Mouse (Mus musculus) T-cell, adult 66 days (primary cell): ENCODE measurements around the gene Olfr571. TPM values are rescaled to one million over a fixed set of nuclear protein-coding genes. Genes with fewer than 3 reads are reported as not detected.

ENCODE experiments used
- total RNA-seq, 2 experiments: library from RNA; stranded (reverse); gene quantifications; 3 replicates in 1 of 2; 4 replicates in 1 of 2; pipeline ENCODE4 v1.2.4; 2023

The Olfr571 gene
- total RNA-seq: under 1 TPM; 0.12 to 0.17 TPM

DNA sequence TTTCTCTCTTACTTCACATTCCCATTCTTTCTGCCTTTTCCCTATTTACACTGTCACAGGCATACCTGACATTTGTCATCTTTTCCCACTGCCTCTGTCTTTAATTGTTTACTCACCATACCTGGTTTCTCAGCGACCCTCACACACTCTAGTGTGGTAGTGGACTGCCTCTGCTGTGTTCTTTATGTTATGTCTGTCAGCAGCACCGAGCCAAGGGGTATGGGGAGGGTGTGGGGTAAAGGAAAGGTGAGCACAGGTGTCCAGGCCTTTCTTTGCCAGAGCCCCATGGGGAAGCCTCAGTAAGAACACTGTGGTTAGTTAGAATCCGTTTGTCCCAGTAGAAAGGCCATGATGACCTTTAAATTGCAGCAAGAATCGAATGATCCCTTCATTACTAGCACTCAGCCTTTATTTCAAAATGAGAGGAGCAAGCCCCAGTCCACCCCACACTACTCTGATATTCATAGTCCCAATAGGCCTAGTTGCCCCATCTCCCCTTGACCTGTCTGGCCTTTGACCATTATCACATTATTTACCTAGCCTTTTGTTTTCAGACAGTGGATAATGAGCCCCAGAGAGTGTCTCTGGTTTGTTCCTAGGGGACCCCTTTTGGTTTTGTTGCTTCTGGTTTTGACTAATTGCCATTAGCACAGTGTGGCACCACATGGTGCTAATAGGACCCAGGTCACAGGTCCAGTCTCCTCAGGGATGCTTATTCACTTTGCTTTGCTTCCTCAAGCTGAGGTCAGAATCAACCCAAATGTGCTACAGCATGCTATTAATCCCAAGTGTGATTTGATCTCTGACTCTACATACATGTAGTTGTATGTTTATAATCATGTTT is at the start of gene Olfr571:
Gene Olfr571 (minus strand): TSS at position 505 of the 844 bp plus-strand sequence.

DNA sequence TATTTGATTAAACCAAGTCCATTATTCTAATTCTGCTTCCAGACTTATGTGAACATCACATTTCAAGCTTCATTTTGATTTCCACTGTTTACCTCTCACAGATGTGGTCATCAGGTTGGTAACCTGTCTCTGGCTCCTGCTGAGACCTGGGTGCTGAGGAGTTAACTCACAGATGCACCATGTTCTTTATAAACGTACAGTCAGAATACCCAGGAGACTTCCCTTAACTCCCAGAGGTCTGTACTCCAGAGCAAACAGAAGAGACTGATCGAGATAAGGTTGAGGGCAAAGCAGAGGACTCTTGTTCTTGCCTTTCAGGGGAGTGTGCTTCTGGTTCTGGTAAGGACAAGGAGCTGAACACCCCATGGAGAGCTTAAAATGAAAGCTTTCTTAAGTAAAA is 45.0 kb upstream of the Olfr571 start, which contains the start of gene Olfr576:
Gene Olfr576 (plus strand): TSS at position 301 of the 400 bp plus-strand sequence.

DNA sequence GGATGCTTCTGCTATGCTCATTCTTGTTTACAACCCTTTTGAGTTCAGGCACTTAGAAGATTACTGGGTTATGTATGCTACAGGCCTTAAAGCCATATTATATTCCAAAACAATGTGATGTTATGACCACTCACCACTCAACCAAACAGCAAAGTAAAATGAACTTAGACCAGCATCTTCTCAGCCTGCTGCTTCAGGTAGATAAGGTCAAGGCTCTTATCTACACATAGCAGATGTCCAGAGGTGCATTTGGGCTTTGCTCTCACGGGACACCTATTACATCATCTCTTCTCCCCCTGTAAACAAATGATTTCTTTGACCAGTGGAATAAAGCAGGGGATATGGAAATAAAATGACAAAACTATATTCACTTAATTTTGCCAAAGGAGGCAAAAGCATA is 41.3 kb upstream of the Olfr571 start, which contains the start of gene Olfr575:
Gene Olfr575 (minus strand): TSS at position 183 of the 400 bp plus-strand sequence.

DNA sequence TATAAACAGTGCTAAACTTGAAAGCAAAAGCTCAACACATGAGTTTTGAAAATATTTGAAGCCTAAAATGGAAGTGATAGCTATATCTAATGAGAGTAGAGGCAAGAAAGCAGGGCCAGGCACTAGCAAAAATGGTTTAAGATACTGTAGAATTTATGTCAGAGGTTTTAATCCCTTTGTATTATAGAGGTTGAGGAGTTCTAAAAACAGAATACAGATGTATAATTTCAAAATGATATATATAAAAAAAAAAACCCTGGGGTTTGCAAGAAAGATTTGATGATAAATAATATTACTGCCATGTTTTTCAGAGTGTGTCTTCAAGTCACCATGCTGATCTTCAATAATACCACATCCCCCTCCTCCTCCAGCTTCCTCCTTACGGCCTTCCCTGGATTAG is 30.8 kb upstream of the Olfr571 start, which contains the start of gene Olfr574:
Gene Olfr574 (plus strand): TSS at position 301 of the 400 bp plus-strand sequence.

DNA sequence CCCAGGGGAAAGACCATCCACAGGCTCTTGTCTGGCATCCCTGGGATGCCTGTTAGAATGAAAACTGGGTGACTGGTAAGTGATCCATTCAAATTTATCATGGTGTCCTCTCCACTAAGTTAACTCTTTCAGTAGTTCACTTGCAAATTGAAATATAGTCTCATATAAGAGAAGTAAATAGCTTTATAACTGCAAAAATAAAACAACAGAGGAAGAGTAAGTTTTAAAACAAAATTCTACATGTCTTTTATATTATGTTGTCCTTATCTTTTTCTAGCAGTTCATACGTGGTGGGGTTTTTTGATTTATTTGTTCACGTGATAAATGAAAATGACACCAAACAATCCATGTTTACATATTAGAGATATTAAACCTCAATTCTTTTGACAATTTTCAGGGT is 25.1 kb upstream of the Olfr571 start, which contains the start of gene Olfr573-ps1:
Gene Olfr573-ps1 (minus strand): TSS at position 101 of the 400 bp plus-strand sequence.

DNA sequence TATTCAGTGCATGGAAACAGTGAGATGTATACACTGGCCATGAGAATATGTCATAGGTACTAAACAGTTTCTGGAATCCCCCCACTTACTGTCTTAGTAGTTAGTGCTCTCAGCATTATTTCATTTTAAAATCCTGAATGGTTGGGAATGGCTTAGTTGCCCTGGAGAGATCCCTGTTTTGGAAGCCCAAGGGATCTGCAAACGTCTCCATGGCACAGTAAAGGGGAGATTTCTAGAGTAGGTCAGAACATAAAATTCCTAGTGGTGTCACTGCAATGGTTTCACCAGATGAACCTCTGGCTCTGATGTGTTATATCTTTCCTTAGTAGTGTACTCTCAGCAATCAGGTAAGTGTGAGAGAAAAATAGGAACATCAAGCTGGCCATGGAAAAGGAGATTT is 6.8 kb upstream of the Olfr571 start, which contains the start of gene Olfr572:
Gene Olfr572 (plus strand): TSS at position 301 of the 400 bp plus-strand sequence.

DNA sequence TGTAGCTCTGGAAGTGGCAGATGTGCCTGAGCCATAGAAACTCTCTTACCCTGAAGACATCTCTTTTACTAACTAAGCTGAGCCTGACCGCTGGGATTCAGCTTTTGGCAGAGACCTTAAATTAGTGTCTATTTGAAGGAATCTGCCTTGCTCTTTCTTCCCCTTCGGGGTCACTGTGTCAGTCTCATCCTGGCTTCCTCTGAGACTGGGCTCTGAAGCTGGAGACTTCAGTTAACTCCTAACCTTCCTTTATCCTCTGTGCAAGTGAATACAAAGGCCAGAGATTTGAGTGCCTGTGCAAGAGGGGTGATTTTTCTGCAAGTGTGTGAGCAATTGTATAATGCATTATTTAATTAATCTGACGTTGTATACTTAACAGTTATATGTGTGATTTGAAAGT is 26.6 kb downstream of the Olfr571 start, which contains the start of gene Olfr569:
Gene Olfr569 (minus strand): TSS at position 101 of the 400 bp plus-strand sequence.

DNA sequence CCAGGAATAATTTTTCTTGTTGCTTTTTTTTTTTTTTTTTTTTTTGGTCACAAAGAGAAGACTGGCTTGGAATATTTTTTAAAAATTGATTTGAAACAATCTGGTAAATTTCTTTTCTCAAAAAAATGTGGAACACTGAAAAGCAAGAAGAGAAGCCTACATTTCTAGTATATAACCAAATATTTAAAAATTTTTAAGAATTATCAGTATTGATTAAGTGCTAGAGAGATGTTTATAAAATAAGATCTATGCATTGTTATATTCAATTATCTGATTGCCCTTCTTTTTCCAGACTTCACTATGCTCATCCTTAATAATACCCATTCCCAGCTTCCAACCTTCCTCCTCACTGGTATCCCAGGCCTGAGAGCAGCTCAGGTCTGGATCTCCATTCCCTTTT is 40.5 kb downstream of the Olfr571 start, which contains the start of gene Olfr568:
Gene Olfr568 (plus strand): TSS at position 301 of the 400 bp plus-strand sequence.

DNA sequence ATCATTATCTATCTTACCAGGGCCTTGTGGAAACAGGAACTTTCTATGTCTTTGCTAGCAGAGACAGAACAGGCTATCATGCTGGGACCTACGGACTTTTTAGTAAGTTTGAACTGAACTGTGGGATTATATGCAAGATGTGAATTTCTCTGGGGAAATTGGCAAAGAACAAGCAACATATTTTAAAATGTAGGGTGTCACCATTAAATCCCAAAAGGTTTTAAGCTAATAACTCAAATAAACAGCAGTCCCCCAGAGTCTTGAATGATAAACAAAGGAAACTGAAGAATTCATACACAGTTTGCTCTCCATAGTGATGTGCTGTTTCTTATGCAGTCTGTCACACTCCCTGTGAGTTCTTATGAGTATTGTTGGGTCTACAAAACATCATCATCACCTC is 58.7 kb downstream of the Olfr571 start, which contains the start of gene Olfr566:
Gene Olfr566 (minus strand): TSS at position 101 of the 400 bp plus-strand sequence.

Other genes with a start within 250 kb of the Olfr571 start
- 10 to 100 TPM; 12.1 to 15.4 TPM for gene Trim68, start 230.2 kb downstream of the Olfr571 start, total RNA-seq
- gene Olfr557, start 221.6 kb downstream of the Olfr571 start, total RNA-seq: not detected
- gene Olfr558, start 215.3 kb downstream of the Olfr571 start, total RNA-seq: not detected
- gene Olfr33, start 198.5 kb downstream of the Olfr571 start, total RNA-seq: not detected
- not detected for gene Olfr559, start 190.0 kb downstream of the Olfr571 start, total RNA-seq
- gene Olfr560, start 158.2 kb downstream of the Olfr571 start, total RNA-seq: not detected
- gene Olfr78, start 158.1 kb downstream of the Olfr571 start, total RNA-seq: not detected
- not detected for gene Olfr561, start 146.3 kb downstream of the Olfr571 start, total RNA-seq
- not detected for gene Olfr564, start 114.1 kb downstream of the Olfr571 start, total RNA-seq
- not detected for gene Olfr566, start 58.8 kb downstream of the Olfr571 start, total RNA-seq
- not detected for gene Olfr568, start 40.4 kb downstream of the Olfr571 start, total RNA-seq
- not detected for gene Olfr569, start 26.7 kb downstream of the Olfr571 start, total RNA-seq
- gene Olfr570, start 23.0 kb downstream of the Olfr571 start, total RNA-seq: not detected
- gene Olfr572, start 6.9 kb upstream of the Olfr571 start, total RNA-seq: not detected
- not detected for gene Olfr573-ps1, start 25.0 kb upstream of the Olfr571 start, total RNA-seq
- gene Olfr574, start 30.9 kb upstream of the Olfr571 start, total RNA-seq: not detected
- gene Olfr575, start 41.2 kb upstream of the Olfr571 start, total RNA-seq: not detected
- gene Olfr576, start 45.1 kb upstream of the Olfr571 start, total RNA-seq: not detected
- gene Olfr577, start 58.4 kb upstream of the Olfr571 start, total RNA-seq: not detected
- gene Olfr578, start 71.8 kb upstream of the Olfr571 start, total RNA-seq: not detected
- gene Olfr582, start 120.5 kb upstream of the Olfr571 start, total RNA-seq: not detected
- gene Olfr583, start 133.8 kb upstream of the Olfr571 start, total RNA-seq: not detected
- gene Olfr584, start 164.3 kb upstream of the Olfr571 start, total RNA-seq: not detected
- gene Olfr585, start 180.2 kb upstream of the Olfr571 start, total RNA-seq: not detected
- gene Olfr586, start 208.1 kb upstream of the Olfr571 start, total RNA-seq: not detected
- not detected for gene Olfr588-ps1, start 223.3 kb upstream of the Olfr571 start, total RNA-seq
- gene Olfr589, start 238.8 kb upstream of the Olfr571 start, total RNA-seq: not detected